Mouse (Mus musculus): ENCODE results near the gene Gm11214. TPM values are rescaled to one million over a fixed set of nuclear protein-coding genes. Genes with fewer than 3 reads are reported as not detected.

Gene Gm11214
- polyA plus RNA-seq, 1 experiment from 2014 or later, result not detected

GRCm38 (mm10) chr4:63686157-63686556 is 23.0 kb upstream of the Gm11214 start:
- no peak overlapping the region for H3K4me3 ChIP-seq (replicated peaks)
- no peak overlapping the region for H3K27ac ChIP-seq (replicated peaks)
- no peaks in the 10 kb centered on the region for H3K27me3 ChIP-seq
- no peaks in the 10 kb centered on the region for H3K36me3 ChIP-seq (replicated peaks)
- H3K9me3 ChIP-seq (replicated peaks), result no peaks in the 10 kb centered on the region
- no peak overlapping the region for H3K4me2 ChIP-seq
- no peaks in the 10 kb centered on the region for H3K4me1 ChIP-seq (replicated peaks)
- H3K9ac ChIP-seq, result no peak overlapping the region
- no peak for ATAC-seq (ENCODE audit: insufficient read depth)

GRCm38 (mm10) chr4:63685253-63685525 is 22.0 kb upstream of the Gm11214 start:
- Histone ChIP-seq H3K4me2 (no peak overlapping the region), H3K4me3 (replicated peaks) (no peak overlapping the region), H3K27me3 (no peaks in the 10 kb centered on the region), H3K36me3 (replicated peaks) (no peaks in the 10 kb centered on the region), H3K4me1 (replicated peaks) (no peaks in the 10 kb centered on the region), H3K9ac (no peak overlapping the region), H3K27ac (replicated peaks) (no peak overlapping the region), H3K9me3 (replicated peaks) (no peaks in the 10 kb centered on the region)
- 31% methylated on average over 4 of the region's 4 CpGs for WGBS (ENCODE audit: insufficient replicate concordance)
- ATAC-seq (ENCODE audit: insufficient read depth), result no peak

- no peak for ATAC-seq (ENCODE audit: insufficient read depth)
- WGBS (ENCODE audit: insufficient replicate concordance), result 72% methylated on average over 10 of the region's 10 CpGs
These were observed 21.5 kb upstream of the Gm11214 start for GRCm38 (mm10) chr4:63684412-63685252.

GRCm38 (mm10) chr4:63683716-63684115 is 20.5 kb upstream of the Gm11214 start:
- no peaks in the 10 kb centered on the region for H3K36me3 ChIP-seq (replicated peaks)
- 67% methylated on average over 6 of the region's 6 CpGs for WGBS (ENCODE audit: insufficient replicate concordance)
- H3K9ac ChIP-seq, result no peak overlapping the region
- H3K4me1 ChIP-seq (replicated peaks), result no peaks in the 10 kb centered on the region
- ATAC-seq (ENCODE audit: insufficient read depth), result no peak
- no peak overlapping the region for H3K4me3 ChIP-seq (replicated peaks)
- no peak overlapping the region for H3K4me2 ChIP-seq
- no peaks in the 10 kb centered on the region for H3K27me3 ChIP-seq
- no peaks in the 10 kb centered on the region for H3K9me3 ChIP-seq (replicated peaks)
- no peak overlapping the region for H3K27ac ChIP-seq (replicated peaks)

More at GRCm38 (mm10) chr4:63684412-63685252, 21.5 kb upstream of the Gm11214 start:
- Histone ChIP-seq H3K4me2 (no peak overlapping the region), H3K9me3 (replicated peaks) (no peaks in the 10 kb centered on the region), H3K27me3 (no peaks in the 10 kb centered on the region), H3K27ac (replicated peaks) (no peak overlapping the region), H3K36me3 (replicated peaks) (no peaks in the 10 kb centered on the region), H3K4me1 (replicated peaks) (no peaks in the 10 kb centered on the region), H3K9ac (no peak overlapping the region), H3K4me3 (replicated peaks) (no peak overlapping the region)

GRCm38 (mm10) chr4:63683056-63683455 is 19.9 kb upstream of the Gm11214 start:
- no peak overlapping the region for H3K9ac ChIP-seq
- no peak overlapping the region for H3K4me2 ChIP-seq
- H3K27ac ChIP-seq (replicated peaks), result no peak overlapping the region
- ATAC-seq (ENCODE audit: insufficient read depth), result no peak
- 65% methylated on average over 11 of the region's 11 CpGs for WGBS (ENCODE audit: insufficient replicate concordance)
- H3K9me3 ChIP-seq (replicated peaks), result no peaks in the 10 kb centered on the region
- no peaks in the 10 kb centered on the region for H3K36me3 ChIP-seq (replicated peaks)
- no peak overlapping the region for H3K4me3 ChIP-seq (replicated peaks)
- H3K27me3 ChIP-seq, result no peaks in the 10 kb centered on the region
- no peaks in the 10 kb centered on the region for H3K4me1 ChIP-seq (replicated peaks)

GRCm38 (mm10) chr4:63682441-63682840 is 19.3 kb upstream of the Gm11214 start:
- no peaks in the 10 kb centered on the region for H3K4me1 ChIP-seq (replicated peaks)
- WGBS (ENCODE audit: insufficient replicate concordance), result 44% methylated on average over 2 of the region's 2 CpGs
- no peak overlapping the region for H3K4me2 ChIP-seq
- no peak for ATAC-seq (ENCODE audit: insufficient read depth)
- no peak overlapping the region for H3K27ac ChIP-seq (replicated peaks)
- no peak overlapping the region for H3K9ac ChIP-seq
- H3K36me3 ChIP-seq (replicated peaks), result no peaks in the 10 kb centered on the region
- no peak overlapping the region for H3K4me3 ChIP-seq (replicated peaks)
- no peaks in the 10 kb centered on the region for H3K9me3 ChIP-seq (replicated peaks)
- H3K27me3 ChIP-seq, result no peaks in the 10 kb centered on the region

- 71% methylated on average over 3 of the region's 3 CpGs for WGBS (ENCODE audit: insufficient replicate concordance)
- ATAC-seq (ENCODE audit: insufficient read depth), result no peak
- no peaks in the 10 kb centered on the region for H3K36me3 ChIP-seq (replicated peaks)
- H3K9ac ChIP-seq, result no peak overlapping the region
- H3K27ac ChIP-seq (replicated peaks), result no peak overlapping the region
- H3K4me3 ChIP-seq (replicated peaks), result no peak overlapping the region
- no peak overlapping the region for H3K4me2 ChIP-seq
- no peaks in the 10 kb centered on the region for H3K27me3 ChIP-seq
- no peaks in the 10 kb centered on the region for H3K9me3 ChIP-seq (replicated peaks)
- no peaks in the 10 kb centered on the region for H3K4me1 ChIP-seq (replicated peaks)
These were observed 18.4 kb upstream of the Gm11214 start for GRCm38 (mm10) chr4:63681557-63681956.

GRCm38 (mm10) chr4:63675128-63675527 is 11.9 kb upstream of the Gm11214 start:
- H3K27me3 ChIP-seq, result no peaks in the 10 kb centered on the region
- no peaks in the 10 kb centered on the region for H3K4me1 ChIP-seq (replicated peaks)
- H3K4me2 ChIP-seq, result no peak overlapping the region
- no peak overlapping the region for H3K27ac ChIP-seq (replicated peaks)
- WGBS (ENCODE audit: insufficient replicate concordance), result 27% methylated on average over 2 of the region's 2 CpGs
- no peak overlapping the region for H3K9ac ChIP-seq
- no peaks in the 10 kb centered on the region for H3K36me3 ChIP-seq (replicated peaks)
- no peak for ATAC-seq (ENCODE audit: insufficient read depth)
- no peak overlapping the region for H3K4me3 ChIP-seq (replicated peaks)
- no peaks in the 10 kb centered on the region for H3K9me3 ChIP-seq (replicated peaks)

- H3K36me3 ChIP-seq (replicated peaks), result no peaks in the 10 kb centered on the region
- no peak for ATAC-seq (ENCODE audit: insufficient read depth)
- 22% methylated on average over 4 of the region's 4 CpGs for WGBS (ENCODE audit: insufficient replicate concordance)
These were observed 5.1 kb upstream of the Gm11214 start for GRCm38 (mm10) chr4:63668255-63668654.

GRCm38 (mm10) chr4:63665738-63666137 is 2.6 kb upstream of the Gm11214 start:
- H3K27ac ChIP-seq (replicated peaks), result no peak overlapping the region
- H3K4me3 ChIP-seq (replicated peaks), result no peak overlapping the region
- no peaks in the 10 kb centered on the region for H3K4me1 ChIP-seq (replicated peaks)
- H3K27me3 ChIP-seq, result no peaks in the 10 kb centered on the region
- WGBS (ENCODE audit: insufficient replicate concordance), result 72% methylated on average over 7 of the region's 7 CpGs
- ATAC-seq (ENCODE audit: insufficient read depth), result no peak
- no peak overlapping the region for H3K9ac ChIP-seq
- H3K36me3 ChIP-seq (replicated peaks), result no peaks in the 10 kb centered on the region
- no peaks in the 10 kb centered on the region for H3K9me3 ChIP-seq (replicated peaks)
- no peak overlapping the region for H3K4me2 ChIP-seq

More at GRCm38 (mm10) chr4:63668255-63668654, 5.1 kb upstream of the Gm11214 start:
- no peak overlapping the region for H3K4me2 ChIP-seq
- no peak overlapping the region for H3K27ac ChIP-seq (replicated peaks)
- H3K9ac ChIP-seq, result no peak overlapping the region
- H3K9me3 ChIP-seq (replicated peaks), result no peaks in the 10 kb centered on the region
- H3K4me1 ChIP-seq (replicated peaks), result no peaks in the 10 kb centered on the region
- no peaks in the 10 kb centered on the region for H3K27me3 ChIP-seq
- no peak overlapping the region for H3K4me3 ChIP-seq (replicated peaks)

- no peak for ATAC-seq (ENCODE audit: insufficient read depth)
- H3K4me2 ChIP-seq, result no peak overlapping the region
- no peak overlapping the region for H3K4me3 ChIP-seq (replicated peaks)
- no peaks in the 10 kb centered on the region for H3K4me1 ChIP-seq (replicated peaks)
- no peak overlapping the region for H3K27ac ChIP-seq (replicated peaks)
- 60% methylated on average over 1 of the region's 1 CpGs for WGBS (ENCODE audit: insufficient replicate concordance)
- no peaks in the 10 kb centered on the region for H3K36me3 ChIP-seq (replicated peaks)
- H3K27me3 ChIP-seq, result no peaks in the 10 kb centered on the region
- H3K9ac ChIP-seq, result no peak overlapping the region
- no peaks in the 10 kb centered on the region for H3K9me3 ChIP-seq (replicated peaks)
These were observed 1.3 kb downstream of the Gm11214 start for GRCm38 (mm10) chr4:63661857-63662256.

- 47% methylated on average over 1 of the region's 1 CpGs for WGBS (ENCODE audit: insufficient replicate concordance)
- no peak overlapping the region for H3K4me2 ChIP-seq
- H3K27me3 ChIP-seq, result no peaks in the 10 kb centered on the region
- no peak overlapping the region for H3K4me3 ChIP-seq (replicated peaks)
- no peak overlapping the region for H3K9ac ChIP-seq
- no peak overlapping the region for H3K27ac ChIP-seq (replicated peaks)
- no peaks in the 10 kb centered on the region for H3K4me1 ChIP-seq (replicated peaks)
- no peaks in the 10 kb centered on the region for H3K9me3 ChIP-seq (replicated peaks)
- no peaks in the 10 kb centered on the region for H3K36me3 ChIP-seq (replicated peaks)
- no peak for ATAC-seq (ENCODE audit: insufficient read depth)
These were observed 1.8 kb downstream of the Gm11214 start for GRCm38 (mm10) chr4:63661426-63661825.
